Mouse (Mus musculus) adrenal gland, adult 18-20 months (tissue): ENCODE results near the gene Hoxa10. TPM values are rescaled to one million over a fixed set of nuclear protein-coding genes. Genes with fewer than 3 reads are reported as not detected.

Experiments used
- DNase-seq, 2 experiments: peaks; one replicate each; pipeline ENCODE4 v3.0.0; 2021 to 2022; ENCODE audit warnings: low spot score in 2 of 2
- total RNA-seq, 2 experiments: library from RNA; stranded (reverse); gene quantifications; 1 replicate in 1 of 2; 2 replicates in 1 of 2; pipeline ENCODE4 v1.2.3; 2021

Hoxa10 gene
- total RNA-seq, 2 experiments from 2014 or later: 0.13 TPM; not detected in 1

- DNase-seq: peak in 1 of 2 experiments; percentile 20
Observed at GRCm38 (mm10) chr6:52231885-52232567, 8.6 kb downstream of the Hoxa10 start.

DNA sequence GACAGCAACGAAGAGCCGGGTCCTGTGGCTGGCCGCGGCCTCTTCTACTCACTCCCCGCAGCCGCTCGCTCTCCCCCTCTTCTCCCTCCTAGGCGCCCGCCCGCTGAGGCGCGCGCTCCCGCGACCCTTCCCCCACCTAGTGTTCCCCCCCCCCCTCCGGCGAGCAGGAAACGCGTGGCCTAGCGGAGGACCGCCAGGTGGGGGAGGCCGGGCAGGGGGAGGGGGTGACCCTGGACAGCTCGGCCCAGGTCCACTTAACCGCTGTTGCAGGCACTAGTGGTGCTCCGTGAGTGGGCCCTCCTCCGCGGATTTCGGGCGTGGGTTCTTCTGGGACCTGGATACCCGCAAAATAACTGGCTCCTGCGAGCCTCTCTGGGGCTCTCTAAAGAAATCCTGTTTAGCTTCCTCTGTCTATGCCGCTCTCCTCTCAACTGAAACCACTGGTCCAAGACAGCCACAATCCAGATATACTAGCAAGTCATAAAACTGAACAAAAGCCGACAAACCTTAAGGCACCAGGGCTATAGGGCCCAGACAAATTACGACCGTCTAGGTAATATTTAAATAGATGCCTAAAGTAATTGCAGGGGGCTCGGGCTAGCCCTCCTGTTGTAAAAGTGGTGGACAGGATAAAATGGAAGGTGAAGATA, 10.0 kb downstream of the Hoxa10 start, which contains the start of gene Hoxa9:
Gene Hoxa9, minus strand, starts transcription at position 574 of the 650 bp plus-strand sequence.
- DNase-seq: no peak

DNA sequence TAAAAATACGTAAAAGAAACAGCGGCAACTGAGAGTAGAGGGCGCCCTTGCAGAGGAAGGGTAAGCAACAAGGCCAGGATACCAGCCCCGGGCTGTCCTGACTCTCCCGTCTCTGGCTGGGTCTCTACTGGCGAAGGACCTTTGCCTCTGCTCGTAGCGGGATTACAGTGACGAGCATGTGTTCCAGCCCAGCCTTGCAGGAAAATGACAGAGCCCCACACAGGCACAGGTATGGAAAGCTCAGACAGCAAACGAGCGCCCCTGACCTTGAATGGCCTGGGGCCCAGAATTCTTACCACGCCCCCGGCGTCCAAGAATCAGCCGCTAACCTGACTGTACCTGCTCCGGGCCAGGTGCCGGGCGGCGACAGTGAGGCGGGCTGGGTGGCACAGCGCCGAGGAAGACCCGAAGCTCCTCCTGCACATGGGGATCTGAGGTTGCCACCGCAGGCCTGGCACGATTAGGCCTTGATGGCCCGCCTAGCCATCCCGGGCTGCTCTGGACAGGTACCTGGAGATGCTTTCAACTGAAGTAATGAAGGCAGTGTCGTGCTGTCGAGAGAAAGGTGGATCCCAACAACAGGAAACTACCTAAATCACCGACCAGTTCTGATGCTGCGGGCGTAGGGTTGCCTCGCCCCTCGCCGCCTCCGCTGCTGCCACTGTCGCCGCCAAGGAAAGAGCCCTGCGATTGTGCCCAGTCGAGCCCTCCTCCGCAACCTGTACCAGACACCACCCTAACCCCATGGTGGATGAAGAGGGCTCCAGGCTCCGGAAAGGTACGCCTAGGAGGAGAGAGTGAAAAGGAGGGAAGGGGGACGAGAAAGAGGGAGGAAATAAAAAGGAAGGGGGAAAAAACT, 10.9 kb downstream of the Hoxa10 start:
- DNase-seq: no peak

- no peak for DNase-seq
Observed at GRCm38 (mm10) chr6:52228475-52229465, 11.9 kb downstream of the Hoxa10 start.

DNA sequence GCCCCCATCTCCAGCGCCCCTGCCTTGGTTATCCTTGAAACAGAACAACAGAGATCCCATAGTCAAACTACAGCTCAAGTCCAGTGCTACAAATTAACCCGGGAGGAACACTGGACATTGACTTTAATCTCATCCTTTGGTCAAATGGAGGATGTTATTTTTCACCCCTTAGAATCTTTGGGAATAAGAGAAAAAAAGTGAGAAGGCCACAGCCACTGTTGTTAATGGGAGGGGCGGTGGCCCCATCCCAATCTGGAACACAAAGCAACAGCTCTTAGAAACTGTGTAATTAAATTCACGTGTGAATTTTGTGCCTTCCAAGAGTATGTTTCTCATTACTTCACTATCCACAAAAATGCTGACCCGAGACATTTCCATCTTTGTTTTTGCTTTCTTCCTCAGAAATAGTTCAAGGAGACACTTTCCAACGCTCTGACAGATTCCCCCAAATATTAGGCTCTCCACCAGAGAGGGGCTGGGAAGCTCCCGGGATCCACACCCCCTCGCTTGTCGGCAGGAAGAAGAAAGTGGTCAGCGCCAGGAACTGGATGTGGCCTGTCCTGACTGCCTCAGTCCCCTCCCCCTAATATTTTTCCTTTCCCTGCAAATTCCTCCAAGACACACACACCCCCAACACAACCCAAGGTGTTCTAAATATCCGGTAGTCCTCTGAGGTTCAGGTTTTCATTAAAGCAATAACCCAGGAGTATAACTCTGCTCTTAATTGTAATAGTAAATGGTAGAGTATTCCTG, 13.0 kb downstream of the Hoxa10 start:
- DNase-seq: no peak

GRCm38 (mm10) chr6:52226569-52227257, 13.9 kb downstream of the Hoxa10 start:
- no peak for DNase-seq

DNA sequence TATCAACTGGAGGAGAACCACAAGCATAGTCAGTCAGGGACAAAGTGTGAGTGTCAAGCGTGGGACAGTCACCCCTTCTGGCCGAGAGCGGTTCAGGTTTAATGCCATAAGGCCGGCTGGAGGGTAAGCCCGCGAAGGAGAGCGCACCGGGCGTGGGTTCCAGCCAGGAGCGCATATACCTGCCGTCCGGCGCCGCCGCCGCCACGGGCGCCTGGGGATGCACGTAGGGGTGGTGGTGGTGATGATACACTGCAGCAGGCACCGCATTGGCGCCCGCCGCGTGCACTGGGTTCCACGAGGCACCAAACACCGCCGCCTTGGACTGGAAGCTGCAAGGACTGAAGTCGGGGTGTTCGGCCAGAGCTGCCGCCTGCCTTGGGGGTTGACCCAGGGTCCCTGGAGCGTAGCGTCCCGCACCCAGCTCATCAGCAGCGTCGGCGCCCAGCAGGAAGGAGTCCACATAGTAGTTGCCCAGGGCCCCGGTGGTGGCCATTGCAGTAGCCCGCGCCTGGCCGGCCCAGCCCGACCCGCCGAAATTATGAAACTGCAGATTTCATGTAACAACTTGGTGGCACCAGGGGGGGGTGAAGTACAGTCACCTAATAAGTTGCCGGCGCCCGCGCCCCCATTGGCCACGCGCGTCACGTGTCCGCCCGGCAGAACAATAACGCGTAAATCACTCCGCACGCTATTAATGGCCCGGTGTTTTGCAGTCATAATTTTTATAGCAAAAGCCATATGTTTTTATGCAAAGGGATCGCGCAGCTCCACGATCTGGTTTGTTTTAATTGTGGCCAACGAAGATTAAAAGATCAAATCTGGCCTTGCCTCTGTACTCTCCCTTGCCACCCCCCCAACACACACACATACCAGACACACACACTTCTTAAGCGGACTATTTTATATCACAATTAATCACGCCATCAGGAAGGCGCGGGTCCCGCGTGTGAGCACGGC, 14.8 kb downstream of the Hoxa10 start:
- DNase-seq: no peak

DNA sequence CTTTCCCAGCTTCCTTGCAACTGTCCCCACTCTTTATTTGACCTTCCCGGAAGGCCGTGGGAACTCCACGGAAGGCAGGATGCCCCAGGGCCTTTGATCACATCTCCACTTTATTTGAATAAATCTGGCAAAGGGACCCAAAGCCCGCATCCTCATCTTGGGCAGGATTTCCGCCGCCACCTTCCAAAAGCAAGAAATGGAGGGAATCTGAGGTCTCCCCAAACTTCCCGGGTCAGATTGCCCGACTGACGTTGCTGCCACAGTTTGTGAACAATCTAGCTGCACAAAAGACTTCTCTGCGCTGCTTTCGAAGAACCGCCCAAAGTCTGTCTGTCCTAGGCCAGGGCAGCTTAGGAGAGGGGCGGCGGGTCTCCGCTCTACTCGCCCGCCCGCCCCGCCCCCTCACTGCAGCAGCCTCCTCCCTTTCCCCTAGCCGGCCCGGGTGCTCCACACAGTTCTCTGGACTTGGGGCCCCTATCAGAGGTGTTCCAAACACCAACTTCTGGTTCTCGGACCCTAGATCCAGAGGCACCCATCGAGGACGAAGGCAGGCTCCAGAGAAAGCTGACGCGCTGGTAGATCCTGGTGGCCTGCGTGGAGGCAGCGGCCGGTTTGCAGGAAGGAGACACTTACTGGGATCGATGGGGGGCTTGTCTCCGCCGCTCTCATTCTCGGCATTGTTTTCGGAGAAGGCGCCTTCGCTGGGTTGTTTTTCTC, 15.6 kb downstream of the Hoxa10 start:
- DNase-seq: no peak

DNA sequence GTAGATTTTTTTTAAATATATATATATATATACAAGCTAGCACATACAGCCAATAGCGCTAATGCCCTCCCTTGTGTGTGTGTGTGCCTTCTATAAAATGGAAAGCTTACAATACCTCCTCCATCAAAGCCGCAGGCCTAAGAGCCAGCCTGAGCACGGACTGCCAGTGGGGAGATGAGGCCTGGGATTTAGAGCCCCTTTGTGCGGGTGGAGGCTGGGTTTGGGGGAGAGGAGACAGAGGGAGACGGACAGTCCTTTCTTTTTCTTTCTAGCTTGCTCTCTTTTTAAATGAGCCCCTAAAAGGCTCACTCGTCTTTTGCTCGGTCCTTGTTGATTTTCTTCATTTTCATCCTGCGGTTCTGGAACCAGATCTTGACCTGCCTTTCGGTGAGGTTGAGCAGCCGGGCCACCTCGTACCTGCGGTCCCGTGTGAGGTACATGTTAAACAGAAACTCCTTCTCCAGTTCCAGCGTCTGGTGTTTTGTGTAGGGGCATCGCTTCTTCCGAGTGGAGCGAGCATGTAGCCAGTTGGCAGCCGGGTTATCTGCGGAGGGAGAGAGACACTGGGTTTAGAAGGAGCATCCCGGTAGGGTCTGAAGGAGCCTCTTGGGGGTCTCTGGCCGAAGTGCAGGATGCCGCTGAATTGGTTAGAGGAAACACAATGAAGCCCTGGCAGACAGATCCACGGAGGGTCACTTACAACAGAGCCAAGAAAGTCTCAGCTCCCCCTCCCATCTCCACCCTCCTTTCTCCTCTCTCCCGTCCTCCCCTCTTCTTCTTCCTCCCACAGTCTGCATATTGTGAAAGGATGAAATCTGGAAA, 16.5 kb downstream of the Hoxa10 start:
- no peak for DNase-seq

DNA sequence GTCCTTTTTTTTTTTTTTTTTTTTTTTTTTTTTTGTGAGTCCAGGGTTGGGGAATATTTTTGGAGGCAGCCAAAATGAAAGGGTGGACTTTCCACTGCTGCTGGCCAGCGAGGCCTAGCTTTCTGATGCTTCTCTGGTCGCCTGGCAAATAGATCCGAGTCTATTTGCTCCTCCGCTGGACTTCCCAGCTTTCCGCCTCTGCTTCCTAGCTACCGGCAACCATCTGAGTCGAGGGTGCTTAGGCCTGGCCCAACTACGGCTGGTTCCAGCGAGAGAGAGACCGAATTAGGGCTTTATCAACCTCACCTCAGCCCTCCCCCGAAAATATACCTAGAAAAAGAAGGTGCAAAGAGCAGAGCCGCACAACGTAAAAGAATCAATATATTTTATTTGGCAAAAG, 17.9 kb downstream of the Hoxa10 start:
- DNase-seq: no peak

DNA sequence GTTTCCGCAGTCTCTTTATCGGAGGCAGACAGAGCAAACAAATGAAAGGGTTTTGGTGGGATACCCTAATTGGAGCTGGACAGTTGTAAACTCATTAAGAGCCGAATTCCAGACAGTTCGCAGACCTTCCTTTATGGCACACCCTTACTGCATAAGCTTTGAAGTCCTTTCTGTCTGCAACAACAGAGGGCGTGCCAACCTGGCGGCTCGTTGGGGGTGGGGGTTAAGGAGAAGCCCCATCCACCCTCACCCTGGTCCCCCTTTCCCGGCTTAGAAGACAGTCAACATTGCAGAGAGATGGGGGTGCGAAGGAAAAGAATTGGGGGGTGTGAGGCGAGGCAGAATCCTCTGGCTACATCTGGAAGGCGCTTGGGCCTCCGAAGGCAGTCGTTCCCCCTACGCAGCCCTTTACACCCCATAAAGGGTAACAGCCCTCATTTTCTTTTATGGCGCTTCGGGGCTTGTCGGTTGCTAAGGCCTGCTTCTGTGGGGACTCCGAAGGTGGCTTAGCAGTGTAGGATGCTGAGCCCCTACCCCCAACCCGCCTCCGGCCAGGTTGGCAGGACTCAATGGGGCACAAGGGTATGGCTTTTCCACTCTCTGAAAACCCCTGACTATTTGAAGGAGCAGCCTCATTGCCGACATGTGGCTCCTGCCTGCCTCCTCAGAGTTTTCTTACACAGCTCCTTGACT, 18.5 kb downstream of the Hoxa10 start:
- no peak for DNase-seq

- DNase-seq: peak; percentile 91 to 93
Observed at GRCm38 (mm10) chr6:52221337-52221992, 19.2 kb downstream of the Hoxa10 start, which contains the start of gene Hoxa7. Gene Hoxa7, minus strand, starts transcription at chr6:52221854.

DNA sequence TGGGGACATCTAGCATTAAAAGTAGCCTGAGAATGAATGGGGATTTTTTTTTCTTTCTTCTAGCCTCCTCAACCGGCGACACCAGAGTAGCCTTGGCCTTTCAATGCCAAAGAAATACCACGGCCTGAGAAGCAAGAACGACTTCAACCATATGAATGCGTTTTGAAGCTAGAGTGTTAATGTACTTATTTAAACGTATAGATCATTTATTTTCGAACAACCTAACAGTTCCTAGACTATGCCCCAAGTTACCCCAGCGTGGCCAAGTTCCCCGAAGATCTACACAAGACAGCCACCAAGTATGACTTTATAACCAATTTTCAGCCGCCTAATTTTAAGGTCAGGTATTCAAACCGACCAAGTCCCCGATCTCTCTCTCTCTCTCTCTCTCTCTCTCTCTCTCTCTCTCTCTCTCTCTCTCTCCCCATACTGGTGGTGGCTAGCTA, 19.8 kb downstream of the Hoxa10 start:
- no peak for DNase-seq

GRCm38 (mm10) chr6:52220003-52220864, 20.4 kb downstream of the Hoxa10 start:
- DNase-seq: peak in 1 of 2 experiments; percentile 23
